Mouse (Mus musculus): ENCODE measurements around the gene Lztfl1. TPM values are rescaled to one million over a fixed set of nuclear protein-coding genes. Genes with fewer than 3 reads are reported as not detected.
"Not testable (repeated sequence)": the region's sequence is repeated elsewhere in the genome, so short reads cannot be mapped to it uniquely, and the experiment has no call there.

Lztfl1 gene
- polyA plus RNA-seq, 1 experiment from 2014 or later: 44.9 TPM

- Histone ChIP-seq H3K4me2 (no peak overlapping the region), H3K27me3 (ENCODE audit: insufficient read depth, low read length) (no peaks in the 10 kb centered on the region), H3K4me1 (ENCODE audit: insufficient read depth) (no peaks in the 10 kb centered on the region), H3K36me3 (ENCODE audit: insufficient read depth) (no peaks in the 10 kb centered on the region), H3K27ac (ENCODE audit: low read depth) (no peak overlapping the region), H3K9me3 (ENCODE audit: low read depth, low read length) (no peaks in the 10 kb centered on the region), H3K9ac (no peak overlapping the region), H3K4me3 (ENCODE audit: low read depth, low read length) (no peak overlapping the region)
- no peak for ATAC-seq (ENCODE audit: insufficient read depth)
- WGBS: 68% methylated on average over 5 of the region's 5 CpGs
- DNase-seq: no peak
- no peak for TF ChIP-seq CTCF (IDR thresholded peaks at IDR 0.05; ENCODE audit: low read depth)
Measured at GRCm38 (mm10) chr9:123686206-123686605, 31.3 kb downstream of the Lztfl1 start.

- Histone ChIP-seq H3K27me3 (ENCODE audit: insufficient read depth, low read length) (peaks cover 20% of the 10 kb centered on the region), H3K9ac (no peak overlapping the region), H3K36me3 (ENCODE audit: insufficient read depth) (no peaks in the 10 kb centered on the region), H3K27ac (ENCODE audit: low read depth) (no peak overlapping the region), H3K9me3 (ENCODE audit: low read depth, low read length) (no peaks in the 10 kb centered on the region), H3K4me2 (no peak overlapping the region), H3K4me3 (ENCODE audit: low read depth, low read length) (no peak overlapping the region), H3K4me1 (ENCODE audit: insufficient read depth) (no peaks in the 10 kb centered on the region)
- no peak for TF ChIP-seq CTCF (IDR thresholded peaks at IDR 0.05; ENCODE audit: low read depth)
- ATAC-seq (ENCODE audit: insufficient read depth) (no peak), DNase-seq (no peak)
- 56% methylated on average over 3 of the region's 3 CpGs for WGBS
Measured at GRCm38 (mm10) chr9:123683704-123684103, 33.8 kb downstream of the Lztfl1 start.

- peak overlapping the region; percentile 68 for H3K4me2 ChIP-seq
- 0 out of 2 replicates have a peak overlapping the region, but pooled peaks have one; percentile 41 for H3K4me3 ChIP-seq (ENCODE audit: low read depth, low read length)
- WGBS: 23% methylated on average over 2 of the region's 2 CpGs
- no peaks in the 10 kb centered on the region for H3K36me3 ChIP-seq (ENCODE audit: insufficient read depth)
- DNase-seq: no peak
- H3K9ac ChIP-seq: no peak overlapping the region
- no peaks in the 10 kb centered on the region for H3K9me3 ChIP-seq (ENCODE audit: low read depth, low read length)
- peaks cover 48% of the 10 kb centered on the region for H3K27me3 ChIP-seq (ENCODE audit: insufficient read depth, low read length)
- no peak overlapping the region for H3K27ac ChIP-seq (ENCODE audit: low read depth)
- no peaks in the 10 kb centered on the region for H3K4me1 ChIP-seq (ENCODE audit: insufficient read depth)
- no peak for ATAC-seq (ENCODE audit: insufficient read depth)
- no peak for TF ChIP-seq CTCF (IDR thresholded peaks at IDR 0.05; ENCODE audit: low read depth)
Measured at GRCm38 (mm10) chr9:123679198-123679597, 38.3 kb downstream of the Lztfl1 start.

- WGBS: under 1% methylated on average over 73 of the region's 73 CpGs
- peaks cover 48% of the 10 kb centered on the region for H3K27me3 ChIP-seq (ENCODE audit: insufficient read depth, low read length)
- peak; percentile 71 for ATAC-seq (ENCODE audit: insufficient read depth)
Measured at GRCm38 (mm10) chr9:123678327-123679105, 39.0 kb downstream of the Lztfl1 start, which contains the start of the genes Ccr9 and Slc6a20a. Gene Ccr9 (plus strand): TSS chr9:123678439. Gene Slc6a20a (minus strand): TSS chr9:123678885.

GRCm38 (mm10) chr9:123665645-123666044 lies 51.9 kb downstream of the Lztfl1 start:
- peak; percentile 78 for DNase-seq
- Histone ChIP-seq H3K27me3 (ENCODE audit: insufficient read depth, low read length) (no peaks in the 10 kb centered on the region), H3K36me3 (ENCODE audit: insufficient read depth) (no peaks in the 10 kb centered on the region), H3K4me1 (ENCODE audit: insufficient read depth) (no peaks in the 10 kb centered on the region), H3K27ac (ENCODE audit: low read depth) (no peak overlapping the region), H3K4me2 (no peak overlapping the region), H3K9me3 (ENCODE audit: low read depth, low read length) (no peaks in the 10 kb centered on the region), H3K4me3 (ENCODE audit: low read depth, low read length) (no peak overlapping the region), H3K9ac (no peak overlapping the region)
- 45% methylated on average over 5 of the region's 5 CpGs for WGBS
- peak; percentile 62 for TF ChIP-seq CTCF (IDR thresholded peaks at IDR 0.05; ENCODE audit: low read depth)
- no peak for ATAC-seq (ENCODE audit: insufficient read depth)

More at GRCm38 (mm10) chr9:123678327-123679105, 39.0 kb downstream of the Lztfl1 start, which contains the start of the genes Ccr9 and Slc6a20a:
- Histone ChIP-seq H3K9ac (peak within 1 kb of the TSS; percentile 23; the same call in 1 of the 2 replicates), H3K4me3 (ENCODE audit: low read depth, low read length) (peak within 1 kb of the TSS; percentile 41), H3K4me1 (ENCODE audit: insufficient read depth) (no peaks in the 10 kb centered on the region), H3K27ac (ENCODE audit: low read depth) (no peak within 1 kb of the TSS), H3K36me3 (ENCODE audit: insufficient read depth) (no peaks in the 10 kb centered on the region), H3K9me3 (ENCODE audit: low read depth, low read length) (no peaks in the 10 kb centered on the region), H3K4me2 (peak within 1 kb of the TSS; percentile 68)
- peak; percentile 21 for DNase-seq
- TF ChIP-seq CTCF (IDR thresholded peaks at IDR 0.05; ENCODE audit: low read depth): no peak

- 82% methylated on average over 17 of the region's 18 CpGs for WGBS
- not testable (repeated sequence) for ATAC-seq (ENCODE audit: insufficient read depth); H3K9me3 ChIP-seq (ENCODE audit: low read depth, low read length); DNase-seq; H3K9ac ChIP-seq; H3K4me2 ChIP-seq; H3K27me3 ChIP-seq (ENCODE audit: insufficient read depth, low read length); H3K27ac ChIP-seq (ENCODE audit: low read depth); H3K4me3 ChIP-seq (ENCODE audit: low read depth, low read length); H3K36me3 ChIP-seq (ENCODE audit: insufficient read depth); H3K4me1 ChIP-seq (ENCODE audit: insufficient read depth)
Measured at GRCm38 (mm10) chr9:123659986-123660676, 57.4 kb downstream of the Lztfl1 start.

- Histone ChIP-seq H3K27me3 (ENCODE audit: insufficient read depth, low read length) (no peaks in the 10 kb centered on the region), H3K4me2 (no peak overlapping the region), H3K4me1 (ENCODE audit: insufficient read depth) (no peaks in the 10 kb centered on the region), H3K4me3 (ENCODE audit: low read depth, low read length) (no peak overlapping the region), H3K27ac (ENCODE audit: low read depth) (no peak overlapping the region), H3K36me3 (ENCODE audit: insufficient read depth) (no peaks in the 10 kb centered on the region), H3K9me3 (ENCODE audit: low read depth, low read length) (no peaks in the 10 kb centered on the region), H3K9ac (no peak overlapping the region)
- TF ChIP-seq CTCF (IDR thresholded peaks at IDR 0.05; ENCODE audit: low read depth): no peak
- no peak for ATAC-seq (ENCODE audit: insufficient read depth)
- no peak for DNase-seq
Measured at GRCm38 (mm10) chr9:123658981-123659380, 58.5 kb downstream of the Lztfl1 start.
